Mouse (Mus musculus) midbrain, embryonic 16.5 days (tissue): ENCODE data around the gene Actb. TPM values are rescaled to one million over a fixed set of nuclear protein-coding genes. Genes with fewer than 3 reads are reported as not detected.
A peak's percentile ranks its signal among the peaks of the same experiment; 100 is the strongest.

Experiments
- ATAC-seq: fragments of 200-750 bp; cut with Nextera tagmentation; 2 replicates; pipeline ENCODE4 v1.8.0; 2017; ENCODE audit warnings: moderate TSS enrichment
- H3K27ac ChIP-seq: fragments of 300-500 bp; sonication (generic); 2 replicates; pipeline ENCODE4 v1.5.1; 2014; ENCODE audit warnings: mild to moderate bottlenecking, low read length, mixed read lengths
- H3K27me3 ChIP-seq: fragments of 300-500 bp; sonication (generic); 2 replicates; pipeline ENCODE4 v1.6.1; 2014; ENCODE audit warnings: low read depth, low read length, mixed read lengths; ENCODE audit not compliant: control insufficient read depth, insufficient read depth
- H3K36me3 ChIP-seq: fragments of 300-500 bp; sonication (generic); 2 replicates; pipeline ENCODE4 v1.6.1; 2014; ENCODE audit warnings: mild to moderate bottlenecking, low read length, moderate library complexity, mixed read lengths; ENCODE audit not compliant: control insufficient read depth, insufficient read depth
- H3K4me1 ChIP-seq: fragments of 300-500 bp; sonication (generic); 2 replicates; pipeline ENCODE4 v1.6.1; 2014; ENCODE audit warnings: mild to moderate bottlenecking, low read length, mixed read lengths; ENCODE audit not compliant: control insufficient read depth, insufficient read depth
- H3K4me2 ChIP-seq: fragments of 300-500 bp; sonication (generic); 2 replicates; pipeline ENCODE4 v1.6.1; 2014; ENCODE audit warnings: mild to moderate bottlenecking, low read length, mixed read lengths
- H3K4me3 ChIP-seq: fragments of 300-500 bp; sonication (generic); 2 replicates; pipeline ENCODE4 v1.5.1; 2014; ENCODE audit warnings: low read depth, mild to moderate bottlenecking, low read length, moderate library complexity, mixed read lengths
- H3K9ac ChIP-seq: fragments of 300-500 bp; sonication (generic); 2 replicates; pipeline ENCODE4 v1.6.1; 2014; ENCODE audit warnings: low read depth, low read length, mixed read lengths
- H3K9me3 ChIP-seq: fragments of 300-500 bp; sonication (generic); replicated peaks from 2 replicates; pipeline ENCODE4 v1.6.1; 2014; ENCODE audit warnings: mild to moderate bottlenecking, low read length, mixed read lengths; ENCODE audit not compliant: control insufficient read depth, poor library complexity, severe bottlenecking
- WGBS: fragments of 180-500 bp; shearing (Covaris S2); extraction: QIAGEN DNeasy Blood & Tissue Kit; methylation state at CpG from one replicate; pipeline ENCODE4 v1.1.7; 2014; 5-methylcytosine and 5-hydroxymethylcytosine counted together
- polyA plus RNA-seq: library from polyadenylated mRNA; unstranded; fragments of >200 nt; fragmentation: Nextera tagmentation; extraction: Ambion mirVana; gene quantifications from 2 replicates; pipeline ENCODE4 v1.2.1, GENCODE M21; 2015

Gene Actb
- polyA plus RNA-seq, 1 experiment from 2014 or later = 13,967 TPM

GRCm38 (mm10) chr5:142877337-142878280 is 28.9 kb downstream of the Actb start:
- Histone ChIP-seq H3K27me3 (no peaks in the 10 kb centered on the region), H3K9me3 (no peaks in the 10 kb centered on the region), H3K27ac (peak overlapping the region; percentile 63; the same call in 1 of the 2 replicates), H3K4me1 (peaks cover 23% of the 10 kb centered on the region), H3K9ac (0 out of 2 replicates have a peak overlapping the region, but pooled peaks have one; percentile 14), H3K4me2 (no peak overlapping the region), H3K36me3 (peaks cover 5% of the 10 kb centered on the region), H3K4me3 (no peak overlapping the region)
- WGBS = 23% methylated on average over 11 of the region's 11 CpGs
- peak; percentile 75 for ATAC-seq

GRCm38 (mm10) chr5:142876896-142877295 is 29.7 kb downstream of the Actb start:
- no peak overlapping the region for H3K9ac ChIP-seq
- ATAC-seq = no peak; the same call in 1 of the 2 replicates
- WGBS = 73% methylated on average over 5 of the region's 5 CpGs

GRCm38 (mm10) chr5:142875513-142875905 is 31.0 kb downstream of the Actb start:
- H3K9me3 ChIP-seq = no peaks in the 10 kb centered on the region
- no peaks in the 10 kb centered on the region for H3K27me3 ChIP-seq
- peaks cover 10% of the 10 kb centered on the region; the same call in 1 of the 2 replicates for H3K4me1 ChIP-seq
- no peak for ATAC-seq
- H3K27ac ChIP-seq = no peak overlapping the region
- H3K4me3 ChIP-seq = no peak overlapping the region
- H3K4me2 ChIP-seq = no peak overlapping the region
- WGBS = 92% methylated on average over 10 of the region's 10 CpGs
- peaks cover 5% of the 10 kb centered on the region for H3K36me3 ChIP-seq
- no peak overlapping the region for H3K9ac ChIP-seq

More at GRCm38 (mm10) chr5:142876896-142877295, 29.7 kb downstream of the Actb start:
- H3K9me3 ChIP-seq = no peaks in the 10 kb centered on the region
- H3K27me3 ChIP-seq = no peaks in the 10 kb centered on the region
- H3K4me1 ChIP-seq = peaks cover 23% of the 10 kb centered on the region
- peaks cover 5% of the 10 kb centered on the region for H3K36me3 ChIP-seq
- H3K27ac ChIP-seq = no peak overlapping the region
- H3K4me3 ChIP-seq = no peak overlapping the region
- H3K4me2 ChIP-seq = no peak overlapping the region

GRCm38 (mm10) chr5:142874791-142875512 is 31.6 kb downstream of the Actb start:
- no peaks in the 10 kb centered on the region for H3K27me3 ChIP-seq
- H3K9ac ChIP-seq = no peak overlapping the region
- ATAC-seq = no peak
- H3K4me1 ChIP-seq = peaks cover 4% of the 10 kb centered on the region; the same call in 1 of the 2 replicates
- peaks cover 5% of the 10 kb centered on the region for H3K36me3 ChIP-seq
- H3K4me2 ChIP-seq = no peak overlapping the region
- no peaks in the 10 kb centered on the region for H3K9me3 ChIP-seq
- no peak overlapping the region for H3K27ac ChIP-seq
- no peak overlapping the region for H3K4me3 ChIP-seq
- WGBS = 89% methylated on average over 13 of the region's 13 CpGs

- Histone ChIP-seq H3K4me1 (peaks cover 4% of the 10 kb centered on the region; the same call in 1 of the 2 replicates), H3K27ac (no peak overlapping the region), H3K9me3 (no peaks in the 10 kb centered on the region), H3K4me3 (no peak overlapping the region), H3K9ac (no peak overlapping the region), H3K4me2 (no peak overlapping the region), H3K36me3 (peaks cover 5% of the 10 kb centered on the region), H3K27me3 (no peaks in the 10 kb centered on the region)
- ATAC-seq = no peak
- 95% methylated on average over 7 of the region's 7 CpGs for WGBS
Measured at GRCm38 (mm10) chr5:142873718-142874117, 32.8 kb downstream of the Actb start.

GRCm38 (mm10) chr5:142871765-142872164 is 34.8 kb downstream of the Actb start:
- H3K36me3 ChIP-seq = peaks cover 5% of the 10 kb centered on the region
- H3K4me3 ChIP-seq = no peak overlapping the region

GRCm38 (mm10) chr5:142869463-142869862 is 37.1 kb downstream of the Actb start:
- H3K9ac ChIP-seq = no peak overlapping the region
- H3K9me3 ChIP-seq = no peaks in the 10 kb centered on the region
- no peaks in the 10 kb centered on the region for H3K27me3 ChIP-seq
- H3K4me2 ChIP-seq = 0 out of 2 replicates have a peak overlapping the region, but pooled peaks have one; percentile 4
- ATAC-seq = peak; percentile 62
- H3K27ac ChIP-seq = peak overlapping the region; percentile 40
- no peaks in the 10 kb centered on the region; the same call in 1 of the 2 replicates for H3K4me1 ChIP-seq
- no peak overlapping the region for H3K4me3 ChIP-seq
- H3K36me3 ChIP-seq = no peaks in the 10 kb centered on the region; the same call in 1 of the 2 replicates
- 53% methylated on average over 13 of the region's 13 CpGs for WGBS

More at GRCm38 (mm10) chr5:142871765-142872164, 34.8 kb downstream of the Actb start:
- Histone ChIP-seq H3K9me3 (no peaks in the 10 kb centered on the region), H3K9ac (no peak overlapping the region), H3K4me1 (no peaks in the 10 kb centered on the region; the same call in 1 of the 2 replicates), H3K27ac (no peak overlapping the region), H3K27me3 (no peaks in the 10 kb centered on the region), H3K4me2 (no peak overlapping the region)
- ATAC-seq = no peak
- 39% methylated on average over 12 of the region's 12 CpGs for WGBS

GRCm38 (mm10) chr5:142857763-142858229 is 48.8 kb downstream of the Actb start:
- WGBS = 34% methylated on average over 16 of the region's 16 CpGs
- H3K9ac ChIP-seq = peak overlapping the region; percentile 27

More at GRCm38 (mm10) chr5:142857763-142858229, 48.8 kb downstream of the Actb start:
- H3K4me3 ChIP-seq = no peak overlapping the region
- H3K4me2 ChIP-seq = peak overlapping the region; percentile 13; the same call in 1 of the 2 replicates
- H3K4me1 ChIP-seq = no peaks in the 10 kb centered on the region
- ATAC-seq = peak; percentile 76; the same call in 1 of the 2 replicates
- peak overlapping the region; percentile 69 for H3K27ac ChIP-seq
- H3K36me3 ChIP-seq = no peaks in the 10 kb centered on the region
- no peaks in the 10 kb centered on the region for H3K27me3 ChIP-seq
- H3K9me3 ChIP-seq = peaks cover 6% of the 10 kb centered on the region; the same call in 1 of the 2 replicates
